Mouse (Mus musculus): ENCODE measurements around the gene Atg101. TPM values are rescaled to one million over a fixed set of nuclear protein-coding genes. Genes with fewer than 3 reads are reported as not detected.

The Atg101 gene
- total and polyA plus RNA-seq, 3 experiments: 75.2 to 75.5 TPM; not detected in 1

- no peak for TF ChIP-seq ZNF384 (IDR thresholded peaks at IDR 0.05; ENCODE audit: low read depth, low read length)
- no peak for TF ChIP-seq POLR2AphosphoS2 (IDR thresholded peaks at IDR 0.05; ENCODE audit: low read length)
- TF ChIP-seq GABPA (IDR thresholded peaks at IDR 0.05; ENCODE audit: low read depth, low read length): no peak
- TF ChIP-seq ZKSCAN1 (IDR thresholded peaks at IDR 0.05; ENCODE audit: low read depth, low read length): no peak
- TF ChIP-seq MYB (IDR thresholded peaks at IDR 0.05; ENCODE audit: low read depth, low read length): no peak
- TF ChIP-seq ELF1 (IDR thresholded peaks at IDR 0.05; ENCODE audit: low read depth, low read length): no peak
- TF ChIP-seq MXI1 (IDR thresholded peaks at IDR 0.05; ENCODE audit: low read depth, low read length): no peak
- no peak for TF ChIP-seq SIN3A (IDR thresholded peaks at IDR 0.05; ENCODE audit: low read length)
- no peak for TF ChIP-seq UBTF (IDR thresholded peaks at IDR 0.05; ENCODE audit: borderline replicate concordance, insufficient read depth, low read depth, low read length)
- no peak for TF ChIP-seq CHD2 (IDR thresholded peaks at IDR 0.05; ENCODE audit: low read length)
- no peak for TF ChIP-seq NELFE (IDR thresholded peaks at IDR 0.05; ENCODE audit: low read depth, low read length)
- no peak for TF ChIP-seq NRF1 (IDR thresholded peaks at IDR 0.05; ENCODE audit: insufficient read depth, low read depth, low read length, poor library complexity, severe bottlenecking)
- TF ChIP-seq MAZ (IDR thresholded peaks at IDR 0.05; ENCODE audit: low read depth, low read length): no peak
- TF ChIP-seq CHD1 (IDR thresholded peaks at IDR 0.05; ENCODE audit: low read depth, low read length): no peak
- no peak for TF ChIP-seq ZC3H11A (IDR thresholded peaks at IDR 0.05; ENCODE audit: low read depth, low read length)
- TF ChIP-seq ETS1 (IDR thresholded peaks at IDR 0.05; ENCODE audit: low read depth, low read length): no peak
- no peak for TF ChIP-seq JUND (IDR thresholded peaks at IDR 0.05; ENCODE audit: low read depth, low read length)
- TF ChIP-seq USF1 (IDR thresholded peaks at IDR 0.05; ENCODE audit: low read depth, low read length): no peak
- Histone ChIP-seq H3K9ac (ENCODE audit: control insufficient read depth, low read depth, low read length, poor library complexity, severe bottlenecking) (no peak overlapping the region), H3K4me3 (ENCODE audit: control insufficient read depth in 1 of 2, insufficient read depth in 1 of 2, low read depth in 2 of 2, low read length in 2 of 2) (no peak overlapping the region), H3K27ac (ENCODE audit: control insufficient read depth, low read depth, low read length) (no peak overlapping the region), H3K4me1 (ENCODE audit: control insufficient read depth in 1 of 2, insufficient read depth in 2 of 2, low read length in 2 of 2) (no peaks in the 10 kb centered on the region), H3K9me3 (replicated peaks; ENCODE audit: insufficient read depth, low read length) (no peaks in the 10 kb centered on the region), H3K36me3 (ENCODE audit: control insufficient read depth in 1 of 2, insufficient read depth in 2 of 2, low read length in 2 of 2) (no peaks in the 10 kb centered on the region), H3K27me3 (ENCODE audit: control insufficient read depth in 1 of 2, insufficient read depth in 2 of 2, low read length in 2 of 2) (no peaks in the 10 kb centered on the region), H3K79me2 (ENCODE audit: control insufficient read depth, insufficient read depth, low read length, poor library complexity) (no peaks in the 10 kb centered on the region)
- no peak for DNase-seq (ENCODE audit: low read depth, low spot score)
Observed at GRCm38 (mm10) chr15:101274380-101274779, 9.7 kb upstream of the Atg101 start.

DNA sequence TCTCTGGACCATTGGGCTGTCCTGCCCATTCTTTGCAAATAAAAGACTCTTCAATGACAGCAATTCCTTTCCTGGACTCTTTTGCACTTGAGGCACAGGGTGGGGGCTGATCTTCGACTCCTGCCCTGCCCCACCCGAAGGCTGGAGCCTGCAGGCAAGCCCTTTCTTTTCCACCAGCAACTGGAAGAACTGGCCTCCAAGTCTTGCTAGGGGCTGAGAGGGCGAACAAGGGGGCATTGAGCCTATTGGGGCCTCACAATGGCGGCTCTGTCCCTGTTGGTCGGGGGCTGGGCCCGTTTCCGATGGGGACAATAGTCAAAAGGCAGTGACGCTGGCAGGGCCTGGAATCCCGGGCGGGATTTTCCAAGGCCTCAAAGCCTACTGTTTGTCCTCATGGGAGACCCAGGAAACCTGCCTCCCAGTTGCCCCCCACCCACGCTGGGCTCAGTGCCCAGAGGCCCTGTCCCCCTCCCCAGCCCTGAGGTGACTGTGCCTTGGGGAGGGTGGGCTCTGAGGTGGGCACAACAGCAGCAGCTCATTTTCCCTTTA lies 6.6 kb upstream of the Atg101 start:
- Histone ChIP-seq H3K36me3 (ENCODE audit: control insufficient read depth in 1 of 2, insufficient read depth in 2 of 2, low read length in 2 of 2) (no peaks in the 10 kb centered on the region), H3K9me3 (replicated peaks; ENCODE audit: insufficient read depth, low read length) (no peaks in the 10 kb centered on the region), H3K9ac (ENCODE audit: control insufficient read depth, low read depth, low read length, poor library complexity, severe bottlenecking) (no peak overlapping the region), H3K4me1 (ENCODE audit: control insufficient read depth in 1 of 2, insufficient read depth in 2 of 2, low read length in 2 of 2) (peaks cover 0 to 6% of the 10 kb centered on the region in 2 experiments; a peak in 2 of 4 replicates), H3K79me2 (ENCODE audit: control insufficient read depth, insufficient read depth, low read length, poor library complexity) (no peaks in the 10 kb centered on the region), H3K27ac (ENCODE audit: control insufficient read depth, low read depth, low read length) (no peak overlapping the region), H3K27me3 (ENCODE audit: control insufficient read depth in 1 of 2, insufficient read depth in 2 of 2, low read length in 2 of 2) (no peaks in the 10 kb centered on the region), H3K4me3 (ENCODE audit: control insufficient read depth in 1 of 2, insufficient read depth in 1 of 2, low read depth in 2 of 2, low read length in 2 of 2) (no peak overlapping the region)
- TF ChIP-seq KAT2A (conservative IDR thresholded peaks at IDR 0.05; ENCODE audit: low read depth, low read length) (no peak), E2F4 (IDR thresholded peaks at IDR 0.05; ENCODE audit: borderline replicate concordance, low read depth, low read length) (no peak), POLR2A (IDR thresholded peaks at IDR 0.05; ENCODE audit: control insufficient read depth in 1 of 2, insufficient read depth in 1 of 2, low read depth in 1 of 2, low read length in 2 of 2, poor library complexity in 1 of 2) (no peak), NELFE (IDR thresholded peaks at IDR 0.05; ENCODE audit: low read depth, low read length) (no peak), BHLHE40 (IDR thresholded peaks at IDR 0.05; ENCODE audit: borderline replicate concordance, low read depth, low read length) (no peak), TCF12 (IDR thresholded peaks at IDR 0.05; ENCODE audit: low read depth, low read length) (no peak)
- DNase-seq (ENCODE audit: low read depth, low spot score): no peak

Data from MEL (cell line).